Mouse (Mus musculus) myocyte (in vitro differentiated cells): ENCODE measurements around the gene Zfhx3.

Experiments
- CEBPB ChIP-seq: IDR thresholded peaks from 2 replicates; pipeline ENCODE4 v1.6.1; 2011; ENCODE audit warnings: mild to moderate bottlenecking, moderate library complexity; ENCODE audit not compliant: poor library complexity, insufficient read depth, severe bottlenecking
- E2F4 ChIP-seq: IDR thresholded peaks from one replicate; pipeline ENCODE4 v1.6.1; 2011; ENCODE audit warnings: mild to moderate bottlenecking, control low read depth, moderate library complexity; ENCODE audit not compliant: insufficient read depth
- MAX ChIP-seq: IDR thresholded peaks from one replicate; pipeline ENCODE4 v1.6.1; 2011; ENCODE audit warnings: low read depth, mild to moderate bottlenecking, control low read depth
- MYOD1 ChIP-seq, 3 experiments: IDR thresholded peaks; one replicate each; pipeline ENCODE4 v1.6.1; 2011; ENCODE audit warnings: control low read depth in 2 of 3, low read depth in 2 of 3, mild to moderate bottlenecking in 2 of 3, moderate library complexity in 1 of 3; ENCODE audit not compliant: insufficient read length in 2 of 3, control insufficient read depth in 1 of 3
- MYOG ChIP-seq, 3 experiments: IDR thresholded peaks; one replicate each; pipeline ENCODE4 v1.6.1; 2011; ENCODE audit warnings: control low read depth in 2 of 3, low read depth in 2 of 3, mild to moderate bottlenecking in 2 of 3; ENCODE audit not compliant: insufficient read length in 2 of 3, control insufficient read depth in 1 of 3, insufficient read depth in 1 of 3
- POLR2A ChIP-seq: IDR thresholded peaks from one replicate; pipeline ENCODE4 v1.6.1; 2011; ENCODE audit warnings: low read depth, mild to moderate bottlenecking, control low read depth, moderate library complexity; ENCODE audit not compliant: insufficient read length
- POLR2AphosphoS2 ChIP-seq: IDR thresholded peaks from one replicate; pipeline ENCODE4 v1.6.1; 2011; ENCODE audit warnings: low read depth, control low read depth; ENCODE audit not compliant: insufficient read length
- REST ChIP-seq: IDR thresholded peaks from one replicate; pipeline ENCODE4 v1.6.1; 2011; ENCODE audit warnings: mild to moderate bottlenecking, control low read depth, moderate library complexity; ENCODE audit not compliant: insufficient read depth, insufficient read length
- SRF ChIP-seq: IDR thresholded peaks from one replicate; pipeline ENCODE4 v1.6.1; 2011; ENCODE audit warnings: low read depth; ENCODE audit not compliant: control insufficient read depth, insufficient read length
- TCF12 ChIP-seq: IDR thresholded peaks from one replicate; pipeline ENCODE4 v1.6.1; 2011; ENCODE audit warnings: mild to moderate bottlenecking, control low read depth; ENCODE audit not compliant: poor library complexity, insufficient read depth, severe bottlenecking
- USF1 ChIP-seq: IDR thresholded peaks from one replicate; pipeline ENCODE4 v1.6.1; 2011; ENCODE audit warnings: low read depth, mild to moderate bottlenecking, control low read depth, moderate library complexity

DNA sequence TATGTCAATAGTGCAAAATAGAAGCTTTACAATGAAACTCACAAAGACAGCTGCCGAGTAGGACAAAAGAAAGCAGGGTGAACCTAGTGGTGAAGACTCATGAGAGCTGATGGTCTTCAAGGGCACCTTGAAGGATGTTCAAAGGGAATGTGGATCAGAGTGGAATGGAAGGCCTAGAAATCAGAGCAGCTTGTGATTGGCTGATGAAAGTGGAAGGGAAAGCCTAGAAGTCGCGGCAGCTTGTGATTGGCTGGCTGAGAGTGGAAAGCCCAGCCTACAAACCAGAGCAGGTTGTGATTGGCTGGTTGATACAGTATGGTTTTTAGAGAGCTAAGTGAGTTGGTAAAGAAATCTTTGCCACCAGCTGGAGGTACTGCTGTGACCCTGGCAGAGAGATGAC lies 272.6 kb downstream of the Zfhx3 start:
- TF ChIP-seq MAX: no peak
- no peak for TF ChIP-seq POLR2A
- no peak for TF ChIP-seq MYOG (IDR thresholded peaks at IDR 0.05; ENCODE audit: control insufficient read depth in 1 of 3, insufficient read depth in 1 of 3, insufficient read length in 2 of 3, low read depth in 2 of 3)
- no peak for TF ChIP-seq CEBPB
- TF ChIP-seq E2F4: no peak
- TF ChIP-seq TCF12: no peak
- no peak for TF ChIP-seq POLR2AphosphoS2
- no peak for TF ChIP-seq USF1
- no peak for TF ChIP-seq MYOD1 (IDR thresholded peaks at IDR 0.05; ENCODE audit: control insufficient read depth in 1 of 3, insufficient read length in 2 of 3, low read depth in 2 of 3)
- TF ChIP-seq SRF: no peak
- no peak for TF ChIP-seq REST
